Mouse (Mus musculus) brain, embryonic 18.5 days (tissue): ENCODE data around the gene Meox1.

Experiments
- DNase-seq: peaks from one replicate; pipeline ENCODE4 v3.0.0-alpha.2; 2012; ENCODE audit warnings: low read depth, low spot score

Meox1 gene

DNA sequence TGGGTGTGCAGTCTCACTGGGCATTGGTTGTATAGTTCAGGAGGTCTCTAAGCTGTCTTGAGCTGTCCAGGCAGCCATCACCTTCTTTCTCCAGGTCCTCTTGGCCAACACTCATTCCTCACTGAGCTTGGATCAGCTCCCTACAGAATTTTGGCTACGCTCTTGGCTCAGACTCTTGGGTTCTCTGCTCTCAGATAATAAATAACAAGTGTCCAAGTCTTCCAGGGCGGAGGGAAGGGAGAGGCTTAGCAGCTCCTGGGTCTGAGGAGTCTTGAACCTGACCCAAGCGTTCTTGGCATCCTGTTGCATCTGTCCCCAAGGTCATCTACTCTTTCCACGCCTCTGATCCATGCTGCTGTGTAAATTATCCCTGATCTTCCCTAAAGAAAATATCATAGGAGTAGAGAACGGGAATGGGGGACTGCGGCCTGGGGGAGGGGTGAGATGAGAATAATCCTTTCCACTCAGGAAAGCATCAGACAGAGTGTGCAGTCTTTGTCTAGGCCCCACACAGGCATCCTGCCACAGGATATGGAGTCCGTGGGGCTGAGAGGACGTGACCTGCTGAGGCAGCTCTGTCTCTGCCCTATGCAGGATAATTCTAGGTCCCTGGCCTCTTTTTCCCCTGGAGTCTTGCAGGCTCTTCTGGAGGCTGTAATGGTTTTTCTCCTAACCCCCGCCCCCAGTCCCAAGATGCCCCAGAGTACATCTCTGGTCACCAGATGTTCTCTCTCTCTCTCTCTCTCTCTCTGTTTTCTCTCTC lies 38.0 kb downstream of the Meox1 start:
- no peak for DNase-seq

DNA sequence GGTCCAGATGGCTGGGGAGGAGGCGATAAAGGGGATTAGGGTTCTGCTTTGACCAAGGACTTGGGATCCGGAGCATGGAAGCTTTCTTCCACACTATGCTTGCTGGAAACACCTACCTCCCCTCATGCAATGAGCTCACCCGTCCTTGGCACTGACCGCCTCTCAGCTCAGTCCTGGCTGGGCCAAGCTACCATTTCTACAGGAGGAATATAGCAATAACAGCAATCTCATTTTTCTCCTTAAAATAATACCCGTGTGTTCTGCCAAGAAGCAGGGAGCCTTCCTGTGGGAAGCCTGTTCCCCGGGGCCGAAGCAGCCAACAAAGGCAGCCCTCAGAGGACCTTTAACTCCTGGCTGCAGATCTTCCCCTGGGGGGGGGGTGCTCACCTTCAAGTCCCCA lies 43.1 kb downstream of the Meox1 start:
- DNase-seq, result no peak

DNA sequence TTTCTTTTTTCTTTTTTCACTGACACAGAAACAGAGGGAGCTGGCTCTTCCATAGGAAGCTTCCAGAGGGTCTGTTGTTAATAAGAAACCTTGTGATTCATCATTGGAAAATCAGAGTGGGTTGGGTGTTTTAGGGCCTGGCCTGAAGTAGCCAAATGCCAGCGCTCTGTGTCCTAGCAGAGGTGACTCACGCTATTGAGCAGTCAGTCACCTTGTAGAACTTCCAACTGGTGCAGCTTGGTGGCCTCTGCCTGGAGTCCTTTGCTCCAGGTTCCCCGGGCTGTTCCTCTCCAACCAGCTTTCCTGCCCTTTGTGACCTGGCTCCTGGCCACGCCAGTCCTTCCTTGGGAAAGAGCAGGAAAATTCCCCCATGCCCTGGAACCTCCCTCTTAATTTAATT lies 44.9 kb downstream of the Meox1 start:
- no peak for DNase-seq

DNA sequence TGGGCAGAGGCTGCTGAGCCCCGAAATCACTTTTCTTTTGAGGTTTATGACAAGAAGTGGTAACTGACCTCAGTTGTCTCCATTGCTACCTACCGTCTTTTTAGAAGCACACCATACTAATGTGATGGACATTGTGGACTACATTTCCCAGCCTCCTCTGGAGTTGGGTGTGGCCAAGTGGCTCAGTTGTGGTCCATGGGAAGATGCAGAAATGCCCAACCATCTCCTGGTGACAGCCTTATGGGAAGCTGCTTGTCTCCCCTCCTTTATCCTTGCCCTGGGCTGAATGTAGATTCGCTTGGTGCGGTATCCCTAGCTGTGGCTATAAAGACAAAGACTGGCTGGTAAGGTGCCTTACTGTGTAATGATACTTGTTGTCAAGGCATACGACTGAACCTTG lies 46.7 kb downstream of the Meox1 start:
- no peak for DNase-seq

DNA sequence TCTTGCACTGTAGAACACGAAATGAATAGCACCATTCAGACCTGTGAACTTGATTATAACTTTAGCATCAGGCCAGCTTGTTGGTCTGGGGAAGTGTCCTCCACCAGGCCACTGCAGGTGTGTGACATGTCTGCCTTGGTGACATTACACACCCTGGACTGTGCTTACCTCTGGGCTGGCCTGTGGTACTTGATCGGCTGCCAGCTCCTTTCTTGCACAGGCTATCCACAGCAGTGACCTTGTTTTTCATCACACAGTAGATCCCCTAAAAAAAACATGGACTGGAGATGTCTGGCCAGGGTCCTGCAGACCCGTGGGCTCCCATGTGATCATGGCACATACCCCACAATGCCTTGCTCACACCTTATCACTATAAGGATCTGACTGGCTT lies 51.4 kb downstream of the Meox1 start:
- no peak for DNase-seq

DNA sequence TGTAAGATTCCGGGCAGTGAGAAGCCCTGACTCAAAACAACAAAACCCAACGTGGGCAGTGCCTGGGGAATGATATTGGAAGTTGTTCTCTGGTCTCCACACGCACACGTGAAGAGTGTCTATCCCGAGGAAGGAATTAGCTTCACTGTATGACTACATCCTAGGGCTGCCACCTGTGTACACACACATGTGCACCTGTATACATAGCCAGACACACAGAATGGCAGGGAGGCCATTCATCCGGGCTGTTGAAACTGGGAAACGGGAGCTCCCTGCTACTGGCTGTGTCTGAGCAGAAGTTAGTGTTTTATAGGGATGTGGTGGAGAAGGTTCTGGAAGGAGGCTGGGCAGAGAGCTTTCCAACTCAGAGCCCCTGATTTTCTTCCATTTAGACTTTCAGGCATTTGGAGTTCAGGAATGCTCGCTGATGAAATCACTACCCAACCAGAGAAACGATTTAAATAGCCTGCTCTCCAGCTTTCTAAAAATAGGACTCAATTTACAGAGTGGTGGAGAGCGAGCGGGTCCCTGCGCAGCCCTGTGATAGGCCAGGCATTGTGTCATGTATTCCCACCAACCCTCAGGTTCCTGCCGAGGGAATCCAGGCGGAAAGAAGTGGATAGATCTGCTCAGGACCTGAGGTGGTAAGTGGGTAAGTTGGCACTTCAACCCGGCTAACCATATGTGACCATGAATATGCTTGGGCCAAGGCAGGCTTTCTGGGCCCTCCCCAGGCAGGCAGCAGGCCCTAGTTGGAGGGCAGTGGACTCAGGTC lies 52.0 kb downstream of the Meox1 start:
- no peak for DNase-seq

DNA sequence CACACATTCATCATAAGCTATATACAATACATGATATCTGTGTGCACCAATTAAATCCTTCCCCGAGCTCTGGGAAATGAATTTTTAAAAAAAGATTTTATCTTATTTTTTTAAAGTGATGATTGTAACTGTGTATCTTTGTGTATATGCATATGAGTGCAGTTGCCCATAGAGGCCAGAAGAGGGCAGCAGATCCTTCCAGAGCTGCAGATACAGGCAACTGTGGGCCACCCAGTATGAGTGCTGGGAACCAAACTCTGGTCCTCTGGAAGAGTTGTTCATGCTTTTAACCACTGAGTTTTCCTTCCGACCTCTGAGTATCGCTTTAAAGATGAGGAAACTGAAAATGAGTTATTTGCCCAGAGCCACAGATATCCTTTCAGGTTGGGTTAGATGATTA lies 53.8 kb downstream of the Meox1 start:
- no peak for DNase-seq

DNA sequence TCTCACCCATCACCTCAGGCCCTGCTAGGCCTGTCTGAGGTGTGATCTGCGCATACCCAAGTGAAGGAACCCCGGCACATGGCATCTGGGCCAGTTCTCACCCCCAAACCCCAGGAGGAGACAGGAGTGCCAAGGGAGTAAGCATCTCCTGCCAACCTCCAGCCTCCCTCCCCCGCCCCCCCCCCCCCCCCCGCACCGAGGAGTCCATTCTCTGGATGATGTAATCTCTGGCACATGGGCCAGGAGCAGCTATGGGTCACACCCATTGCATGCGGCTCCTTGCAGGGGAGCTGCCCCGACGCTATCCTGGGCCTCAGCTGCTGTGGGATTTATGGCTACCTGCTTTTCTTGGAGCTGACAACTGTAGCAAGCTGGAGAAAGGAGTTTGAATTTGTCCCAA lies 54.7 kb downstream of the Meox1 start:
- no peak for DNase-seq

DNA sequence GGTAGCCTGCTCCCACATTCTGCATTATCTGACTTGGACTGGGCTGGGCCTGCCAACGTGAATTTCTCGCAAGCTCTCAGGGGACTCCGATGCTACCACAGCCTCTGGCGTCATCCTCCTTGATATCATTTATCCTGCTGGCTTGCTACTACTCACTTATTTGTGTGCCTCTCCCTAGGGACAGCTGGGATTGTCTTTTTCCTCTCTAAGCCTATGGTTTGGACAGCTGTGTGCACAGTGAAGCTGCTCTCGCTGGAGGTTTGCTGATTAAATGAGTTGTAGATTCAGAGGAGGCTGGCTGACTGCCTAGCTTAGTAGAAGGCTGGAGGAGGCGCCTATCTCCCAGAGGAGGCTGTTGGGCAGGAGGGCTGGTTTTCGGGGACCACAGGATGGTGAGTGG lies 62.2 kb downstream of the Meox1 start:
- no peak for DNase-seq

DNA sequence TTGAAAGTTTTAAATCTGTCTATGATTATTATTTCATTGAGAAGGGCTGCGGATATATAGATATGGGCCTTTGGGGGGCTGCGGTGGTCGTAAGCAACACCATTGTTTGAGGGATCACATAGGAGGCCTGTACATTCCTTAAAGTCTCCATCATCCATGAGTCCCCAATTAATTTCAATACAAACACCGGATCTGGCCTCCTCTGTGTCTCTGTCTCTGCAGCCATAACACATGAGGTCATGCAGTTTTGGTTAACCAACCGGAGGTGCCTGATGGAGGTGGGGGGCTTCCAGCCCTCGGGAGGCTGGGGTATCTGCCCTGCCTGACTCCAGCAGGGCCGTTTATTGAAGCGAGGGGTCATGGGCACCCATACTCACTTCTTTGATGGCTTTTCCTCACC lies 63.6 kb downstream of the Meox1 start:
- no peak for DNase-seq

DNA sequence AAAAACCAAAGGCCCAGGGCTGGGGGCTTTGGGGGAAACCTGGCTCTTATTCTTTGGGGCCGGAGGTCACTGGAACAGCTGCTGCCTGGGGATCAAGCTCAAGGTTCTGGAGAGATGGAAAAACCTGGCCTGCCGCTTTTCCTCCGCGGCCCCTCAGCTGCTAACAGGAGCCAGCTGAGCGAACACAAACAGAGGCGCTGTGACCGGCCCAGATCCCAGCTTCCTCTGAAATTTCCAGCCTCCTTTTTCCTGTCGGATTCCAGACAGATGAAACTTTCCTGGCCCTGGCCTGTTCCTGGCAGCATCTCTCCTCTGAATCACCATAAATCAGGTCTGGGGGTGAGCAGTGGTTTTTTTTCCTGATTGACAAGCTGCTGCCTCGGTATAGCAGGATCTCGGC lies 64.1 kb downstream of the Meox1 start:
- DNase-seq, result no peak

DNA sequence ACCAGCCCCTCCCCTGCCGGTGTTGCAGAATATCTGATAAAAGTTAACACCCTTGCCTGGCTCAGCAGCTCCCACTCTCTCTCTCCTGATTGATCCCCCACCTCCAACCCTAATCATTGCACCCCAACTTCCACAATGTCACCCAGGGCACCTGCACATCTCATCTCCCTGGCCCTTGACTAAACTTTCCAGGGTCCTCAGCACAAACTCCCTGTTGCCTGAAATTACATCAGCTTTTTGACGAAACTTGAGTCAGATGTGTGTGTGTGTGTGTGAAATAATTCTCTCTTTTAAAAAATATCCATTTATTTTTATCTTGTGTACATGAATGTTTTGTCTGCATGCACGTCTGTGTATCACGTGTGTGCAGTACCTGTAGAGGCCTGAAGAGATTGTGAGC lies 65.5 kb downstream of the Meox1 start:
- DNase-seq, result no peak
